Mouse (Mus musculus) erythroblast, embryonic 14.5 days (primary cell): ENCODE measurements around the gene Espnl.

Experiments used
- GATA1 ChIP-seq: IDR thresholded peaks from 2 replicates; pipeline ENCODE4 v1.6.1; 2012; ENCODE audit warnings: low read length, inconsistent platforms, mixed read lengths
- TAL1 ChIP-seq: IDR thresholded peaks from 3 replicates; pipeline ENCODE4 v1.6.1; 2012; ENCODE audit warnings: low read length, inconsistent platforms, mixed read lengths

- TF ChIP-seq TAL1 (no peak), GATA1 (no peak)
These were observed 44.6 kb downstream of the Espnl start, which contains the start of gene Erfe for GRCm38 (mm10) chr1:91366215-91367108.
